ENCODE assay signal across 9 mouse cellular contexts in genomic region chr4:148084261-148084714, GRCm38 (mm10). TPM values are rescaled to one million over a fixed set of nuclear protein-coding genes. Genes with fewer than 3 reads are reported as not detected.
DNase-seq lines count a peak whose midpoint lies in the region; ATAC-seq and TF ChIP-seq lines count a peak whose summit lies in the region.
"Had no signal": no experiment of that assay in that cellular context is flagged by ENCODE, and none has a peak within 500 bp of the region (broad histone marks: within the 10 kb centered on the region; RNA-seq: fewer than 3 reads in every experiment).

No protein-coding gene starts in this region.

- WGBS in heart, postnatal 0 days, result 20% methylated on average over 8 of the region's 8 CpGs
- 24% methylated on average over 8 of the region's 8 CpGs for WGBS in liver, embryonic 13.5 days (ENCODE audit: insufficient replicate concordance)
- WGBS in forebrain, embryonic 15.5 days, result 20% methylated on average over 8 of the region's 8 CpGs
- WGBS in forebrain, embryonic 11.5 days, result 10% methylated on average over 7 of the region's 8 CpGs

- no peak overlapping the region for H3K27ac ChIP-seq in heart, postnatal 0 days (ENCODE audit: low read depth)
- H3K27ac ChIP-seq in liver, embryonic 13.5 days, result peak overlapping the region; percentile 75; the same call in 1 of the 2 replicates
- H3K27ac ChIP-seq in forebrain, embryonic 15.5 days (replicated peaks), result no peak overlapping the region
- no peak overlapping the region for H3K27ac ChIP-seq in forebrain, embryonic 11.5 days (ENCODE audit: low read depth, low read length)
- H3K27ac ChIP-seq: macrophage had no signal

- no peak for ATAC-seq in heart, postnatal 0 days (ENCODE audit: insufficient read depth, low read depth)
- peak; percentile 6 for ATAC-seq in liver, embryonic 13.5 days (ENCODE audit: low read depth)
- ATAC-seq in forebrain, embryonic 15.5 days (replicated peaks), result no peak
- ATAC-seq in inflammation-experienced regulatory T-cells, adult 6 months, result no peak
- ATAC-seq in forebrain, embryonic 11.5 days (replicated peaks; ENCODE audit: low FRiP score), result no peak

- TF ChIP-seq EP300 in heart, postnatal 0 days (IDR thresholded peaks at IDR 0.05; ENCODE audit: low read depth), result no peak

- H3K4me3 ChIP-seq in heart, postnatal 0 days (ENCODE audit: low read depth, low read length), result no peak overlapping the region
- H3K4me3 ChIP-seq in liver, embryonic 13.5 days (replicated peaks), result no peak overlapping the region
- no peak overlapping the region for H3K4me3 ChIP-seq in forebrain, embryonic 15.5 days
- no peak overlapping the region for H3K4me3 ChIP-seq in forebrain, embryonic 11.5 days (ENCODE audit: low read depth, low read length)

- no peaks in the 10 kb centered on the region for H3K9me3 ChIP-seq in heart, postnatal 0 days (replicated peaks; ENCODE audit: control insufficient read depth, low read length)
- H3K9me3 ChIP-seq in liver, embryonic 13.5 days (replicated peaks), result no peaks in the 10 kb centered on the region
- no peaks in the 10 kb centered on the region for H3K9me3 ChIP-seq in forebrain, embryonic 15.5 days
- H3K9me3 ChIP-seq in forebrain, embryonic 11.5 days (ENCODE audit: control insufficient read depth, low read length), result no peaks in the 10 kb centered on the region

- peak overlapping the region; percentile 14; the same call in 1 of the 2 replicates for H3K4me2 ChIP-seq in heart, postnatal 0 days (ENCODE audit: low read depth, low read length)
- peak overlapping the region; percentile 47 for H3K4me2 ChIP-seq in liver, embryonic 13.5 days
- H3K4me2 ChIP-seq in forebrain, embryonic 15.5 days (replicated peaks), result no peak overlapping the region
- no peak overlapping the region for H3K4me2 ChIP-seq in forebrain, embryonic 11.5 days (ENCODE audit: low read depth, low read length, severe bottlenecking)

- TF ChIP-seq CTCF in heart, postnatal 0 days (IDR thresholded peaks at IDR 0.05; ENCODE audit: low read depth), result no peak

- no peak overlapping the region for H3K9ac ChIP-seq in heart, postnatal 0 days (replicated peaks; ENCODE audit: low read depth, low read length)
- no peak overlapping the region for H3K9ac ChIP-seq in liver, embryonic 13.5 days
- no peak overlapping the region for H3K9ac ChIP-seq in forebrain, embryonic 15.5 days (replicated peaks)
- H3K9ac ChIP-seq in forebrain, embryonic 11.5 days (ENCODE audit: low read length), result no peak overlapping the region

- DNase-seq in ES-CJ7 (ENCODE audit: low read depth, low spot score), result peak; percentile 96
- peak; percentile 99 for DNase-seq in R1 (ENCODE audit: low read depth, low spot score)
- no peak for DNase-seq in heart, postnatal 0 days (ENCODE audit: low spot score)
- no peak for DNase-seq in liver, embryonic 13.5 days
- no peak for DNase-seq in right cerebral cortex, postnatal 14 days
- no peak for DNase-seq in forebrain, embryonic 11.5 days (ENCODE audit: low spot score)

- H3K36me3 ChIP-seq in heart, postnatal 0 days (replicated peaks; ENCODE audit: control insufficient read depth, insufficient read depth, low read length), result peaks cover 25% of the 10 kb centered on the region
- H3K36me3 ChIP-seq in liver, embryonic 13.5 days, result peaks cover 19% of the 10 kb centered on the region
- no peaks in the 10 kb centered on the region for H3K36me3 ChIP-seq in forebrain, embryonic 15.5 days
- no peaks in the 10 kb centered on the region for H3K36me3 ChIP-seq in forebrain, embryonic 11.5 days (ENCODE audit: control insufficient read depth, insufficient read depth, low read length)

- H3K4me1 ChIP-seq in heart, postnatal 0 days (ENCODE audit: control insufficient read depth, insufficient read depth), result peaks cover 29% of the 10 kb centered on the region
- peaks cover 64% of the 10 kb centered on the region for H3K4me1 ChIP-seq in liver, embryonic 13.5 days (replicated peaks)
- H3K4me1 ChIP-seq in forebrain, embryonic 15.5 days, result peaks cover 15% of the 10 kb centered on the region
- H3K4me1 ChIP-seq in forebrain, embryonic 11.5 days (replicated peaks; ENCODE audit: control insufficient read depth, insufficient read depth, low read length), result peaks cover 12% of the 10 kb centered on the region; the same call in 1 of the 2 replicates

- no peaks in the 10 kb centered on the region for H3K27me3 ChIP-seq in heart, postnatal 0 days (ENCODE audit: control insufficient read depth, insufficient read depth, low read length)
- H3K27me3 ChIP-seq in liver, embryonic 13.5 days, result no peaks in the 10 kb centered on the region
- no peaks in the 10 kb centered on the region for H3K27me3 ChIP-seq in forebrain, embryonic 15.5 days
- H3K27me3 ChIP-seq in forebrain, embryonic 11.5 days (ENCODE audit: control insufficient read depth, insufficient read depth, low read length), result no peaks in the 10 kb centered on the region

RNA-seq across cellular contexts. Expression of gene Agtrap, which starts 3.5 kb away (rescaled TPM):
- total RNA-seq in heart, postnatal 0 days (2014; rRNA removed; ENCODE audit: low replicate concordance), result 21.2 and 31.4 TPM in 2 replicates
- 22.9 and 25.2 TPM in 2 replicates for polyA plus RNA-seq in heart, postnatal 0 days (2015; fragmentation: Nextera tagmentation; extraction: Ambion mirVana)
- 11.2 and 11.7 TPM in 2 replicates for polyA plus RNA-seq in liver, embryonic 13.5 days (2015; fragmentation: Nextera tagmentation; extraction: Ambion mirVana)
- 4.6 and 5.6 TPM in 2 replicates for polyA plus RNA-seq in forebrain, embryonic 15.5 days (2015; fragmentation: Nextera tagmentation; extraction: Ambion mirVana)
- 10 to 100 TPM; 13.3 to 21.5 (median 14.3) TPM for polyA plus RNA-seq in inflammation-experienced regulatory T-cells, adult 6 months (2017; shearing (Covaris generic))
- 15.0 and 15.6 TPM in 2 replicates for polyA plus RNA-seq in forebrain, embryonic 11.5 days (2014; fragmentation: Nextera tagmentation; extraction: Ambion mirVana)

RNA-seq across cellular contexts. Expression of gene Mthfr, which starts 45.4 kb away (rescaled TPM):
- 29.2 and 37.6 TPM in 2 replicates for total RNA-seq in heart, postnatal 0 days (2014; rRNA removed; ENCODE audit: low replicate concordance)
- polyA plus RNA-seq in heart, postnatal 0 days (2015; fragmentation: Nextera tagmentation; extraction: Ambion mirVana), result 6.0 and 6.3 TPM in 2 replicates
- polyA plus RNA-seq in liver, embryonic 13.5 days (2015; fragmentation: Nextera tagmentation; extraction: Ambion mirVana), result 8.9 and 10.7 TPM in 2 replicates
- polyA plus RNA-seq in forebrain, embryonic 15.5 days (2015; fragmentation: Nextera tagmentation; extraction: Ambion mirVana), result 16.6 and 17.1 TPM in 2 replicates
- polyA plus RNA-seq in inflammation-experienced regulatory T-cells, adult 6 months (2017; shearing (Covaris generic)), result 10 to 100 TPM in 1 of 3 experiments, 1 to 10 TPM in 2; 9.2 to 12.0 (median 9.5) TPM
- 25.5 and 27.6 TPM in 2 replicates for polyA plus RNA-seq in forebrain, embryonic 11.5 days (2014; fragmentation: Nextera tagmentation; extraction: Ambion mirVana)

RNA-seq across cellular contexts. Expression of gene Clcn6, which starts 45.7 kb away (rescaled TPM):
- total RNA-seq in heart, postnatal 0 days (2014; rRNA removed; ENCODE audit: low replicate concordance), result 14.7 and 16.3 TPM in 2 replicates
- polyA plus RNA-seq in heart, postnatal 0 days (2015; fragmentation: Nextera tagmentation; extraction: Ambion mirVana), result 3.5 and 4.3 TPM in 2 replicates
- 1.5 and 1.7 TPM in 2 replicates for polyA plus RNA-seq in liver, embryonic 13.5 days (2015; fragmentation: Nextera tagmentation; extraction: Ambion mirVana)
- polyA plus RNA-seq in forebrain, embryonic 15.5 days (2015; fragmentation: Nextera tagmentation; extraction: Ambion mirVana), result 30.8 and 33.4 TPM in 2 replicates
- 1 to 10 TPM; 3.8 to 7.0 (median 6.3) TPM for polyA plus RNA-seq in inflammation-experienced regulatory T-cells, adult 6 months (2017; shearing (Covaris generic))
- 14.6 and 15.5 TPM in 2 replicates for polyA plus RNA-seq in forebrain, embryonic 11.5 days (2014; fragmentation: Nextera tagmentation; extraction: Ambion mirVana)

RNA-seq across cellular contexts. Expression of gene Mad2l2, which starts 45.9 kb away (rescaled TPM):
- total RNA-seq in heart, postnatal 0 days (2014; rRNA removed; ENCODE audit: low replicate concordance), result 6.1 and 6.7 TPM in 2 replicates
- polyA plus RNA-seq in heart, postnatal 0 days (2015; fragmentation: Nextera tagmentation; extraction: Ambion mirVana), result 36.2 and 40.1 TPM in 2 replicates
- polyA plus RNA-seq in liver, embryonic 13.5 days (2015; fragmentation: Nextera tagmentation; extraction: Ambion mirVana), result 19.4 and 21.0 TPM in 2 replicates
- polyA plus RNA-seq in forebrain, embryonic 15.5 days (2015; fragmentation: Nextera tagmentation; extraction: Ambion mirVana), result 123 and 127 TPM in 2 replicates
- polyA plus RNA-seq in inflammation-experienced regulatory T-cells, adult 6 months (2017; shearing (Covaris generic)), result 10 to 100 TPM; 36.3 to 49.1 (median 39.6) TPM
- 68.5 and 75.0 TPM in 2 replicates for polyA plus RNA-seq in forebrain, embryonic 11.5 days (2014; fragmentation: Nextera tagmentation; extraction: Ambion mirVana)

RNA-seq across cellular contexts. Expression of gene Draxin, which starts 46.2 kb away (rescaled TPM):
- total RNA-seq in heart, postnatal 0 days (2014; rRNA removed; ENCODE audit: low replicate concordance), result not detected in 2 replicates
- 0.01 and 0.03 TPM in 2 replicates for polyA plus RNA-seq in heart, postnatal 0 days (2015; fragmentation: Nextera tagmentation; extraction: Ambion mirVana)
- 0.09 and 0.13 TPM in 2 replicates for polyA plus RNA-seq in liver, embryonic 13.5 days (2015; fragmentation: Nextera tagmentation; extraction: Ambion mirVana)
- 21.2 TPM in 2 replicates for polyA plus RNA-seq in forebrain, embryonic 15.5 days (2015; fragmentation: Nextera tagmentation; extraction: Ambion mirVana)
- not detected for polyA plus RNA-seq in inflammation-experienced regulatory T-cells, adult 6 months (2017; shearing (Covaris generic))
- polyA plus RNA-seq in forebrain, embryonic 11.5 days (2014; fragmentation: Nextera tagmentation; extraction: Ambion mirVana), result 3.8 and 5.0 TPM in 2 replicates
- polyA plus RNA-seq: macrophage had no signal

Comparison
In these comparisons a context has a peak if more than half of its experiments do, and no peak if none do; other contexts are left out.
1. DNase-seq: peak in ES-CJ7 (single experiment) and R1 (single experiment); none in heart, postnatal 0 days (single experiment), liver, embryonic 13.5 days (single experiment), right cerebral cortex, postnatal 14 days (single experiment) and forebrain, embryonic 11.5 days (single experiment).
2. H3K4me2 ChIP-seq: peak in heart, postnatal 0 days (single experiment) and liver, embryonic 13.5 days (single experiment); none in forebrain, embryonic 15.5 days (single experiment) and forebrain, embryonic 11.5 days (single experiment).